Mouse (Mus musculus) layer of hippocampus, postnatal 10 days (tissue): Measurements from ENCODE around the gene Prickle2. TPM values are rescaled to one million over a fixed set of nuclear protein-coding genes. Genes with fewer than 3 reads are reported as not detected.
A peak's percentile ranks its signal among the peaks of the same experiment; 100 is the strongest.

Experiments used
- DNase-seq, 2 experiments: peaks; one replicate each; pipeline ENCODE4 v3.0.0; 2021; ENCODE audit warnings: low spot score in 2 of 2
- total RNA-seq, 2 experiments: library from RNA; stranded (reverse); gene quantifications; 2 replicates each; pipeline ENCODE4 v1.2.3; 2021

The Prickle2 gene
- total RNA-seq, 2 experiments from 2014 or later, result 118 to 121 TPM

- DNase-seq, result no peak
Observed at GRCm38 (mm10) chr6:92667544-92667943, 38.4 kb downstream of the Prickle2 start.

GRCm38 (mm10) chr6:92665530-92665989 lies 40.4 kb downstream of the Prickle2 start:
- DNase-seq, result peak; percentile 88

GRCm38 (mm10) chr6:92663885-92664284 lies 42.1 kb downstream of the Prickle2 start:
- DNase-seq, result no peak

GRCm38 (mm10) chr6:92663433-92663832 lies 42.5 kb downstream of the Prickle2 start:
- DNase-seq, result no peak

GRCm38 (mm10) chr6:92649063-92649462 lies 56.9 kb downstream of the Prickle2 start:
- DNase-seq, result no peak

- DNase-seq, result no peak
Observed at GRCm38 (mm10) chr6:92648571-92648970, 57.4 kb downstream of the Prickle2 start.

GRCm38 (mm10) chr6:92642929-92643328 lies 63.0 kb downstream of the Prickle2 start:
- no peak for DNase-seq

- no peak for DNase-seq
Observed at GRCm38 (mm10) chr6:92641956-92642355, 64.0 kb downstream of the Prickle2 start.

- no peak for DNase-seq
Observed at GRCm38 (mm10) chr6:92640896-92641295, 65.1 kb downstream of the Prickle2 start.

GRCm38 (mm10) chr6:92636431-92636830 lies 69.5 kb downstream of the Prickle2 start:
- DNase-seq, result no peak

GRCm38 (mm10) chr6:92634876-92635468 lies 71.0 kb downstream of the Prickle2 start:
- DNase-seq, result no peak

- no peak for DNase-seq
Observed at GRCm38 (mm10) chr6:92630991-92631390, 75.0 kb downstream of the Prickle2 start.

GRCm38 (mm10) chr6:92627711-92628110 lies 78.2 kb downstream of the Prickle2 start:
- no peak for DNase-seq

GRCm38 (mm10) chr6:92627048-92627617 lies 78.8 kb downstream of the Prickle2 start:
- no peak for DNase-seq

- DNase-seq, result no peak
Observed at GRCm38 (mm10) chr6:92625923-92626322, 80.0 kb downstream of the Prickle2 start.

GRCm38 (mm10) chr6:92624306-92624705 lies 81.6 kb downstream of the Prickle2 start:
- DNase-seq, result no peak

GRCm38 (mm10) chr6:92617183-92617582 lies 88.8 kb downstream of the Prickle2 start:
- DNase-seq, result no peak

- DNase-seq, result no peak
Observed at GRCm38 (mm10) chr6:92614771-92615170, 91.2 kb downstream of the Prickle2 start.

GRCm38 (mm10) chr6:92612151-92612769 lies 93.7 kb downstream of the Prickle2 start:
- DNase-seq, result no peak

- DNase-seq, result no peak
Observed at GRCm38 (mm10) chr6:92609682-92610235, 96.2 kb downstream of the Prickle2 start.

- DNase-seq, result no peak
Observed at GRCm38 (mm10) chr6:92609078-92609477, 96.9 kb downstream of the Prickle2 start.

- DNase-seq, result peak in 1 of 2 experiments; percentile 26
Observed at GRCm38 (mm10) chr6:92605156-92605555, 100.8 kb downstream of the Prickle2 start.
